Mouse (Mus musculus) lung, embryonic 16.5 days (tissue): ENCODE results near the gene Hsdl2. TPM values are rescaled to one million over a fixed set of nuclear protein-coding genes. Genes with fewer than 3 reads are reported as not detected.
A peak's percentile ranks its signal among the peaks of the same experiment; 100 is the strongest.

ENCODE experiments used
- ATAC-seq: fragments of 200-750 bp; cut with Nextera tagmentation; 2 replicates; pipeline ENCODE4 v1.8.0; 2017; ENCODE audit warnings: low read depth, mild to moderate bottlenecking, moderate library complexity
- H3K27ac ChIP-seq: fragments of 300-500 bp; sonication (generic); 2 replicates; pipeline ENCODE4 v1.5.1; 2014; ENCODE audit warnings: mild to moderate bottlenecking, control low read depth, low read length
- H3K27me3 ChIP-seq: fragments of 300-500 bp; sonication (generic); 2 replicates; pipeline ENCODE4 v1.6.1; 2014; ENCODE audit warnings: low read depth, low read length, mixed read lengths; ENCODE audit not compliant: control insufficient read depth, insufficient read depth
- H3K36me3 ChIP-seq: fragments of 300-500 bp; sonication (generic); 2 replicates; pipeline ENCODE4 v1.6.1; 2014; ENCODE audit warnings: low read length; ENCODE audit not compliant: control insufficient read depth, insufficient read depth
- H3K4me1 ChIP-seq: fragments of 300-500 bp; sonication (generic); replicated peaks from 2 replicates; pipeline ENCODE4 v1.6.1; 2014; ENCODE audit warnings: low read length, mixed read lengths; ENCODE audit not compliant: control insufficient read depth, insufficient read depth
- H3K4me2 ChIP-seq: fragments of 300-500 bp; sonication (generic); 2 replicates; pipeline ENCODE4 v1.6.1; 2014; ENCODE audit warnings: low read depth, low read length, control low read depth
- H3K4me3 ChIP-seq: fragments of 300-500 bp; sonication (generic); 2 replicates; pipeline ENCODE4 v1.5.1; 2014; ENCODE audit warnings: mild to moderate bottlenecking, low read length, control low read depth
- H3K9ac ChIP-seq: fragments of 300-500 bp; sonication (generic); 2 replicates; pipeline ENCODE4 v1.6.1; 2014; ENCODE audit warnings: low read length, control low read depth
- H3K9me3 ChIP-seq: fragments of 300-500 bp; sonication (generic); 2 replicates; pipeline ENCODE4 v1.6.1; 2016; ENCODE audit warnings: low read length; ENCODE audit not compliant: control insufficient read depth
- WGBS: fragments of 180-500 bp; shearing (Covaris S2); extraction: QIAGEN DNeasy Blood & Tissue Kit; methylation state at CpG from one replicate; pipeline ENCODE4 v1.1.7; 2014; 5-methylcytosine and 5-hydroxymethylcytosine counted together
- polyA plus RNA-seq: library from polyadenylated mRNA; unstranded; fragments of >200 nt; fragmentation: Nextera tagmentation; extraction: Ambion mirVana; gene quantifications from 2 replicates; pipeline ENCODE4 v1.2.1, GENCODE M21; 2015

Gene Hsdl2
- polyA plus RNA-seq, 1 experiment from 2014 or later, result 26.3 TPM

DNA sequence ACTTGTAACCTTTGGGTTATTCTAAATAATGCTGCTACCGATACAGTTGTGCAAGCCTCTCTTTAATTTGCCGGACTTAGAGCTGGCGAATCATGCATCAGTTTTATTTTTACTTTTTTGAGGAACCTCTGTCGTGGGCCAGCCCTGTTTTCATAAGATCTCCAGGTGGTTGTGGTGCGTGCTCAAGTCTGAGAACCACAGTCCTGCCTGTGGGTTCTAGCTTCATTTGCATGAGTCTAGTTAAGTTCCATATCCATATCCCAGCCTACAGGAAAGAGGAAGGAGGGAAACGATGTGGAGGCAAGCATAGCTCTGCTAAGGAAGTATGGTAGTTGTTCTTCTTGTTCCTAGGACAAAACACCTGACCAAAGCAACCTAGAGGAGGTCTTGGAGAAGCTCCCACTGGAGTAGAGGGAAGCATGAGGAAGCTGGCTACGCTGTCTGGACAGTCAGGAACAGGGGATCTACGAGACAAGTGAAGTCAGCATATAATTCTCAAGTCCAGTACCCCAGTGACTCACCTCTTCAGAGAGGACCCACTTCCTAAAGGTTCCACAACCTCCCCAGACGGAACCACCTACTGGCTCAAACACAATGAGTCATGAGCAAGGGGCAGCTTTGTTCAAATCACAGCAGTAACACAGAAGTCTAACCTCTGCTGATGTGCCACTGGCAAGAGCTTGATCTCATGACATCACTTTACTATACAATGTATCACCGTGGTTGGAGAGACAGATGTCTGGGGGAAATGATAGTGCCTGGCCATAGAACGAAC lies 6.0 kb upstream of the Hsdl2 start:
- Histone ChIP-seq H3K4me3 (no peak overlapping the region), H3K4me1 (peaks cover 4% of the 10 kb centered on the region; the same call in 1 of the 2 replicates), H3K9ac (no peak overlapping the region), H3K27me3 (no peaks in the 10 kb centered on the region), H3K27ac (no peak overlapping the region), H3K4me2 (no peak overlapping the region), H3K36me3 (no peaks in the 10 kb centered on the region), H3K9me3 (no peaks in the 10 kb centered on the region)
- no peak for ATAC-seq
- 79% methylated on average over 11 of the region's 11 CpGs for WGBS

DNA sequence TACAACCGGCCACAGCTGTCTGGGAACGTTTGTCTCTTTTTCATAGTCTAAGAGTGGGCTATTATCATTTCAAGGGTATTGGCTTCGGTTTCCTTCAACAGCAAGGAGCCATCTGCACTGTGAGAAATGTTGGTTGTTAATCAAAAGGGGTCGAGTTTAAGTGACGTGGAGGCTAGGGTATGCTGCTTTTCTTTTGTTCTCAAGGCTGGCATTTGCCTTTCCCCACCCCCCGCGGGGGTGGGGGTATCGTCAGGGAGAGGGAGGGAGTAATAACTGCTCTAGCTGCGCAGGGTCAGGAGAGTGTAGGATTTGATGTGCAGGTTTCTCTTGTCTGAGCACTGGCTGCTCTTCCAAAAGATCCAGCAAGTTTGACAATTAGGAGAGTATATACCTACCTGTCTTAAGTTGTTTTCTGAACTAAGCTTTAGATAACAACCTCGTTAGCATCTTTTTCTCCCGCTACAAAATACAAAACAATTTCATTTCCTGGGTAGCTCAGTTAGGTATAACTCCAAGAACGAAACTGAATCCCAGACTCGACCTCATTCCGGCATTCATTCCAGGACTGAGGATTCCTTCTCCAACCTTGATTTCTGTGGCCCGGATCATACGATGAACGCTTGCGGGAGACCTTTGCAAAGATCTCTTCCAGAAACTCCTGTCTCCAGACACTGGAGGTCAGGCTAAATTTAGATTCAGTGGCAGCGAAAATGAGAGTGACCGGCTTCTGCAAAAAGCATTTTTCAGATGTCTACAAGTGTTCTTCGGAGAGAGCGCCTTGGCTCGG lies 675 bp upstream of the Hsdl2 start:
- peak; percentile 37 for ATAC-seq
- H3K9ac ChIP-seq, result peak overlapping the region; percentile 72

DNA sequence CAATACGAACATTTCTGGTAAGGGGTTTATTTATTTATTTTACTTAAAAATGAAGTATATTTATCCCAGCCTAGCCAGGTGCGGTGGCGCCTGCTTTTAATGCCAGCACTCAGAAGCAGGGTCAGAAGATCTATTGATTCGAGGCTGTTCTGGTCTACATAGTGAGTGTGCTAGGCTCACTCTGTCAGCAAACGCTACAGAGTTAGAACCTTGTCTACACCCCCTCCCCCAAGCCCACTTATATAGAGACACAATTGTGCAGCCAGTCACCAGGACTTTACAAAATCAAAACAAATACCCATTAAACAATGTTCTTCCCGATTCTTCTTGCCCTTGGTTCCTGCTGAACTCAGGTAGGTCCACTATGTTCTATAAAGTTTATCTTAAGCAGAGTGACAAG lies 823 bp downstream of the Hsdl2 start:
- H3K4me1 ChIP-seq, result peaks cover 11% of the 10 kb centered on the region; the same call in 1 of the 2 replicates
- H3K9me3 ChIP-seq, result no peaks in the 10 kb centered on the region
- no peak overlapping the region for H3K27ac ChIP-seq
- 15% methylated on average over 6 of the region's 6 CpGs for WGBS
- H3K4me2 ChIP-seq, result peak overlapping the region; percentile 83
- H3K36me3 ChIP-seq, result no peaks in the 10 kb centered on the region
- peak overlapping the region; percentile 72 for H3K9ac ChIP-seq
- ATAC-seq, result no peak
- H3K27me3 ChIP-seq, result no peaks in the 10 kb centered on the region
- peak overlapping the region; percentile 65 for H3K4me3 ChIP-seq

More for the DNA sequence above, 675 bp upstream of the Hsdl2 start:
- Histone ChIP-seq H3K27ac (peak overlapping the region; percentile 80), H3K4me3 (peak overlapping the region; percentile 65), H3K27me3 (no peaks in the 10 kb centered on the region), H3K4me1 (peaks cover 11% of the 10 kb centered on the region; the same call in 1 of the 2 replicates), H3K4me2 (peak overlapping the region; percentile 83), H3K36me3 (no peaks in the 10 kb centered on the region), H3K9me3 (no peaks in the 10 kb centered on the region)
- whole genome bisulfite sequencing, result under 1% methylated on average over 23 of the region's 23 CpGs

DNA sequence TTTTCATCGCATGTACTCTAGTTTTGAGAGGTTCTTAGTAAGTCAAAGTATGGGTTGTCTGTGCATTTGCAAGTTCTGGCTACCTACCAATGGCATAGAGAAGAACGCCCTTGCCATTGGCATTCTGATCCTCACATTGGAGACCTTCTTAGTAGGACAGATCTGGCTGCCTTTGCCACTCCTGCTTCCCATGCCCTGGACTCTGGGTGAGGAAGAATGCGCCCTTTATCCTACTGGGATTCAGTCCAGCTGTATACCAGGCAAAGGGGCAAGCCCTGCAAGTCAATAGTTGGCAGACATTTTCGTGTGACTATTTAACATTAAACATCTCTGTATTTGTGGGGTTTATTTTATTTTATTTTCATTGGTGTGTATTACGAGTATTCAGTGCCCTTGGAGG lies 3.7 kb downstream of the Hsdl2 start:
- Histone ChIP-seq H3K27ac (no peak overlapping the region), H3K9me3 (no peaks in the 10 kb centered on the region), H3K9ac (no peak overlapping the region), H3K36me3 (no peaks in the 10 kb centered on the region), H3K4me1 (peaks cover 9% of the 10 kb centered on the region; the same call in 1 of the 2 replicates), H3K4me2 (no peak overlapping the region), H3K27me3 (no peaks in the 10 kb centered on the region), H3K4me3 (no peak overlapping the region)
- ATAC-seq, result no peak
- WGBS, result 81% methylated on average over 5 of the region's 5 CpGs

DNA sequence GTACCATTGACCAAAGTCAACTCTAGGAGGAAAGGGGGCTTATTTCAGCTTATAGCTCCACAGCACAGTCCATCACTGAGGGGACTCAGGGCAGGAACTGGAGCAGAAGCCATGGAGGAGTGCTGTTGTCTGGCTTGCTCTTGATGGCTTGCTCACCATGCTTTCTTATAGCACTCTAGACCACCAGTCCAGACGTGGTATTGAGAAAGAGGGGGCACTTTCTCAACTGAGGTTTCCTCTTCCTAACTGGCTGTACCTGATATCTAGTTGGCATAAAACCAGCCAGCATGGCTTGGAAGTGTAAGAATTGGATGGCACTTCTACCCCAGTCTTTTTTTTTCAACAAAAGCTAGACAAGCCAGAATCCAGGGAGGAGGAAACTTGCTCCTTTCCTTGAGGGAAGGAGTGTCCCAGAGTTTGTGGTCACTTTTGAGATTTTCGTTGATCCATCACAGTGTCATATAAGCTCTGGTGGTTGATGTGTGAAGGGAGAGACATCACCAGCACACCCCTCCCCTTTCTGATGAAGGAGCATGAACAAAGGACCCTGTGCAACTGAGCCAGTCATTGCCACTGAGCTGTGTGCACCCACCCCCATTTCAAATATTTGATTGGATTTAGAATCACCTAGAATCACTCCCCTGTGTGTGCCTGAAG lies 6.0 kb downstream of the Hsdl2 start:
- WGBS, result 54% methylated on average over 2 of the region's 2 CpGs

DNA sequence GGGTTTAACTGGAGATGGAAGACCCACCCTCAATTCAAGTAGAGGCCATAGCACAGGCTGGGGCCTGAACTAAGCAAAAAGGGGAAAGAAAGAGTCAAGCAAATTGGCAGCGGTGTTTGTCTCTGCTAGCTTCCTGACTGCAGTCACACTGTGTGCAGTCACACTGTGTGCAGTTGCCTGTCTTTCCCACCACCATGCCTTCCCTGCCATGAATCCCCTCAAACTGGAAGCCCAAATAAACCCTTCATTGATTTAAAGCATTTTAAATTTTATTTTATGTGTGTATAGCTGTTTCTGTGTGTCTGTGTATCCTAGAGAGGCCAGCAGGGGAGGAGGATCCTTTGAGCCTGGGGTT lies 6.5 kb downstream of the Hsdl2 start:
- Histone ChIP-seq H3K4me1 (no peaks in the 10 kb centered on the region), H3K9ac (no peak overlapping the region), H3K4me3 (no peak overlapping the region), H3K4me2 (no peak overlapping the region), H3K27ac (no peak overlapping the region), H3K36me3 (no peaks in the 10 kb centered on the region), H3K9me3 (no peaks in the 10 kb centered on the region), H3K27me3 (no peaks in the 10 kb centered on the region)
- WGBS, result 92% methylated on average over 1 of the region's 1 CpGs
- ATAC-seq, result no peak

More for the DNA sequence above, 6.0 kb downstream of the Hsdl2 start:
- Histone ChIP-seq H3K27ac (no peak overlapping the region), H3K4me3 (no peak overlapping the region), H3K4me1 (peaks cover under 1% of the 10 kb centered on the region; the same call in 1 of the 2 replicates), H3K9me3 (no peaks in the 10 kb centered on the region), H3K27me3 (no peaks in the 10 kb centered on the region), H3K36me3 (no peaks in the 10 kb centered on the region), H3K9ac (no peak overlapping the region), H3K4me2 (no peak overlapping the region)
- ATAC-seq, result no peak

DNA sequence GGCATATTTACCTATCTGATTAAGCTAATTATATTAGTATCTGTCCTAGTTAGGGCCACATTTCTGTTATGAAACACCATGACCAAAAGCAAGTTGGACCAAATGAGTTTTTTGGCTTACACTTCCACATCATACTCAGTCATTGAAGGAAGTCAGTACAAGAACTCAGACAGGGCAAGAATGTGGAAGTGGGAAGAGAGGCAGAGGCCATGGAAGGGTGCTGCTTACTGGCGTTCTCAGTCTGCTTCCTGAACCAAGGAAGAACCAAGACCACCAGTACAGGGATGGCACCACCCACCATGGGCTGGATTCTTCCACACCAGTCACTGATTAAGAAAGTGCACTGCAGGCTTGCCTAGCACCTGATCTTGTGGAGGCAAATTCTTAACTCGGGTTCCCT lies 13.3 kb downstream of the Hsdl2 start:
- no peaks in the 10 kb centered on the region for H3K4me1 ChIP-seq
- H3K9me3 ChIP-seq, result no peaks in the 10 kb centered on the region
- H3K9ac ChIP-seq, result no peak overlapping the region
- no peaks in the 10 kb centered on the region for H3K36me3 ChIP-seq
- no peak overlapping the region for H3K27ac ChIP-seq
- H3K4me2 ChIP-seq, result no peak overlapping the region
- WGBS, result 57% methylated on average over 2 of the region's 2 CpGs
- no peak overlapping the region for H3K4me3 ChIP-seq
- no peak for ATAC-seq
- no peaks in the 10 kb centered on the region for H3K27me3 ChIP-seq

DNA sequence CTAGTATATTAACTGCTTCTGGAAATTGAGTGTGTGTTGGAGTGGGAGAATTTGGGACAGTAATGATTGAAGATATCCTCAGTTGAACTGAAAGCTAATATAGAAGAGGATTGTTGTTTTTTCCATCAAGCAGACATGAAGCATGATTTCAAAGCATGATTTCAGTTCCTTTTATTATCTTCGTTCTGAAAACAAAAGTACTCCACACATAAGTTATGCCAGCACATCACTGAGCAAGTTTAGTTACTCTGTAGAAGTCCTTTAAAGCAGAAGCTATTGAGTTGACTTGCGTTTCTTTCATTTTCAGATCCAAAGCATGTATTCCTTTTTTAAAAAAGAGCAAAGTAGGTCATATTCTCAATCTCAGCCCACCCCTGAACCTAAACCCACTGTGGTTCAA lies 15.2 kb downstream of the Hsdl2 start:
- Histone ChIP-seq H3K27me3 (no peaks in the 10 kb centered on the region), H3K27ac (no peak overlapping the region), H3K4me3 (no peak overlapping the region), H3K36me3 (no peaks in the 10 kb centered on the region), H3K4me1 (no peaks in the 10 kb centered on the region), H3K9ac (no peak overlapping the region), H3K9me3 (no peaks in the 10 kb centered on the region), H3K4me2 (no peak overlapping the region)
- ATAC-seq, result no peak
- WGBS, result 82% methylated on average over 2 of the region's 2 CpGs

DNA sequence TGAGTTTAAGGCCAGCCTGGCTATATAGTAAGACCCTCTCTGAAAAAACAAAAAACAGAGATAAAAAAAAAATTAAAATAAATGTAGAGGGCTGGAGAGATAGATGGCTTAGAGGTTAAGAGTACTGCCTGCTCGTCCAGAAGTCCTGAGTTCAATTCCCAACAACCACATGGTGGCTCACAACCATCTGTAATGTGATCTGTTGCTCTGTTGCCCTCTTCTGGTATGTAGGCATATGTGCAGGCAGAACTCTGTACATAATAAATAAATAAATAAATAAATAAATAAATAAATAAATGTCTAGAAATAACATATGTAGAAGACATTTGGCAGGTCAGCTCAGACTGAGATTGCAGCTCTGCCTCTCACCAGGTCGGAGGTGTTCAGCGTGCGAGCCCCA lies 21.3 kb downstream of the Hsdl2 start:
- Histone ChIP-seq H3K9ac (no peak overlapping the region), H3K9me3 (no peaks in the 10 kb centered on the region), H3K27me3 (no peaks in the 10 kb centered on the region), H3K4me3 (no peak overlapping the region), H3K36me3 (no peaks in the 10 kb centered on the region), H3K27ac (no peak overlapping the region), H3K4me2 (no peak overlapping the region), H3K4me1 (no peaks in the 10 kb centered on the region)
- ATAC-seq, result no peak
- WGBS, result 87% methylated on average over 4 of the region's 4 CpGs
